Mouse (Mus musculus) limb, embryonic 11.5 days (tissue): ENCODE data around the gene Myh7. TPM values are rescaled to one million over a fixed set of nuclear protein-coding genes. Genes with fewer than 3 reads are reported as not detected.
"Not testable (repeated sequence)": the region's sequence is repeated elsewhere in the genome, so short reads cannot be mapped to it uniquely, and the experiment has no call there.

Experiments used
- ATAC-seq: fragments of 200-750 bp; cut with Nextera tagmentation; 2 replicates; pipeline ENCODE4 v1.8.0; 2017; ENCODE audit warnings: low read depth; ENCODE audit not compliant: insufficient number of reproducible peaks, low FRiP score, low TSS enrichment
- DNase-seq: peaks from one replicate; pipeline ENCODE4 v3.0.0-alpha.2; 2015; ENCODE audit warnings: low spot score
- H3K27ac ChIP-seq: fragments of 300-500 bp; sonication (generic); replicated peaks from 2 replicates; pipeline ENCODE4 v1.5.1; 2014; ENCODE audit warnings: low read depth, mild to moderate bottlenecking, low read length
- H3K27me3 ChIP-seq: fragments of 300-500 bp; sonication (generic); 2 replicates; pipeline ENCODE4 v1.6.1; 2014; ENCODE audit warnings: mild to moderate bottlenecking, low read length, mixed read lengths; ENCODE audit not compliant: control insufficient read depth, insufficient read depth
- H3K36me3 ChIP-seq: fragments of 300-500 bp; sonication (generic); 2 replicates; pipeline ENCODE4 v1.6.1; 2014; ENCODE audit warnings: mild to moderate bottlenecking, low read length, moderate library complexity, mixed read lengths; ENCODE audit not compliant: control insufficient read depth, insufficient read depth
- H3K4me1 ChIP-seq: fragments of 300-500 bp; sonication (generic); 2 replicates; pipeline ENCODE4 v1.6.1; 2014; ENCODE audit warnings: low read length, mixed read lengths; ENCODE audit not compliant: control insufficient read depth, insufficient read depth
- H3K4me2 ChIP-seq: fragments of 300-500 bp; sonication (generic); 2 replicates; pipeline ENCODE4 v1.6.1; 2014; ENCODE audit warnings: low read depth, mild to moderate bottlenecking, moderate library complexity; ENCODE audit not compliant: severe bottlenecking
- H3K4me3 ChIP-seq: fragments of 300-500 bp; sonication (generic); 2 replicates; pipeline ENCODE4 v1.5.1; 2014; ENCODE audit warnings: low read depth, low read length
- H3K9ac ChIP-seq: fragments of 300-500 bp; sonication (generic); 2 replicates; pipeline ENCODE4 v1.6.1; 2014; ENCODE audit warnings: mild to moderate bottlenecking, low read length
- H3K9me3 ChIP-seq: fragments of 300-500 bp; sonication (generic); 2 replicates; pipeline ENCODE4 v1.6.1; 2016; ENCODE audit warnings: low read length; ENCODE audit not compliant: control insufficient read depth
- WGBS: fragments of 180-500 bp; shearing (Covaris S2); extraction: QIAGEN DNeasy Blood & Tissue Kit; methylation state at CpG from one replicate; pipeline ENCODE4 v1.1.7; 2014; 5-methylcytosine and 5-hydroxymethylcytosine counted together
- polyA plus RNA-seq: library from polyadenylated mRNA; unstranded; fragments of >200 nt; fragmentation: Nextera tagmentation; extraction: Ambion mirVana; gene quantifications from 2 replicates; pipeline ENCODE4 v1.2.1, GENCODE M21; 2014

The Myh7 gene
- polyA plus RNA-seq, 1 experiment from 2014 or later: 1.5 TPM

DNA sequence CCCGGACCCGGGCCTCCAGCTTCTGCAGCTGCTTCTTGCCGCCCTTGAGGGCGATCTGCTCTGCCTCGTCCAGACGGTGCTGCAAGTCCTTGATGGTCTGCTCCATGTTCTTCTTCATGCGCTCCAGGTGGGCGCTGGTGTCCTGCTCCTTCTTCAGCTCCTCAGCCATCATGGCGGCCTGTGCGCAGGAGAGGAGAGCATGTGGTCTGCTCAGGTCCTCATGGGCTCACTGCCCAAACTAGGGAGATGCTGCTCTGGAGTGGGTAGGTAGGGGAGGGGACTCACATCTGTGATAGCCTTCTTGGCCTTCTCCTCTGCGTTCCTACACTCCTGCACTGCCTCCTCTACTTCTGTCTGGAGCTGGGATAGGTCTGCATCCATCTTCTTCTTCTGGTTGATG is 21.6 kb downstream of the Myh7 start:
- 97% methylated on average over 7 of the region's 11 CpGs for WGBS
- DNase-seq, H3K27me3 ChIP-seq, H3K9me3 ChIP-seq, H3K4me1 ChIP-seq, H3K4me3 ChIP-seq, ATAC-seq, H3K36me3 ChIP-seq, H3K27ac ChIP-seq, H3K4me2 ChIP-seq, H3K9ac ChIP-seq: not testable (repeated sequence)

GRCm38 (mm10) chr14:54968344-54968743 is 26.1 kb downstream of the Myh7 start:
- no peak for ATAC-seq
- Histone ChIP-seq H3K27ac (no peak overlapping the region), H3K4me3 (no peak overlapping the region), H3K9ac (no peak overlapping the region), H3K4me1 (peaks cover 3% of the 10 kb centered on the region; the same call in 1 of the 2 replicates), H3K4me2 (no peak overlapping the region), H3K9me3 (no peaks in the 10 kb centered on the region), H3K36me3 (no peaks in the 10 kb centered on the region), H3K27me3 (no peaks in the 10 kb centered on the region)
- no peak for DNase-seq

DNA sequence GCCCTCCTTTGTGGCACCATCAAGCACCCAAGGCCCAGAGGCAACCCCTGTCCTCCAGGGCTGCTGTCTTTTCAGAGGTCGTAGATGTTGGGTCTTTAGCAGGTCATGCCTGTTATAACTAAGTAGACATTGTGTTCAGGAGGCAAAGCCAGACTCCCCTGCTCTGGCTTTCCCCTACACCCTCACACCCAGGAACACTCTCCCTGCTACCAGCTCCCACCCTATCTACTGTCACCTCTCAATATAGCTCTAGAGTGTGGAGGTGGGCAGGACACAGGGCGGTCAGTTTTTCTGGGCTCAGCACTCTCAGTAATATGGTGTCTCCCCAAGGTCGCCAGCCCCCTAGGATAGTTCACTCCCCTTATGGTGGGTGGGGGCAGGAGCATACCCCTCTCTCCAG is 26.6 kb downstream of the Myh7 start:
- DNase-seq (no peak), ATAC-seq (no peak)
- no peak overlapping the region for H3K27ac ChIP-seq
- H3K9me3 ChIP-seq: no peaks in the 10 kb centered on the region
- H3K9ac ChIP-seq: no peak overlapping the region
- no peak overlapping the region for H3K4me3 ChIP-seq
- peaks cover 3% of the 10 kb centered on the region; the same call in 1 of the 2 replicates for H3K4me1 ChIP-seq
- no peak overlapping the region for H3K4me2 ChIP-seq
- no peaks in the 10 kb centered on the region for H3K36me3 ChIP-seq
- 82% methylated on average over 3 of the region's 3 CpGs for WGBS
- no peaks in the 10 kb centered on the region for H3K27me3 ChIP-seq

- Histone ChIP-seq H3K4me3 (no peak within 1 kb of the TSS), H3K4me2 (no peak within 1 kb of the TSS), H3K27me3 (no peaks in the 10 kb centered on the region), H3K9ac (no peak within 1 kb of the TSS), H3K27ac (no peak within 1 kb of the TSS), H3K9me3 (no peaks in the 10 kb centered on the region), H3K4me1 (peaks cover 3% of the 10 kb centered on the region; the same call in 1 of the 2 replicates), H3K36me3 (no peaks in the 10 kb centered on the region)
- no peak for ATAC-seq
- no peak for DNase-seq
- 63% methylated on average over 7 of the region's 7 CpGs for WGBS
Observed at GRCm38 (mm10) chr14:54966320-54966977, 28.0 kb downstream of the Myh7 start, which contains the start of gene Myh6. Gene Myh6 (minus strand): TSS chr14:54966927.

DNA sequence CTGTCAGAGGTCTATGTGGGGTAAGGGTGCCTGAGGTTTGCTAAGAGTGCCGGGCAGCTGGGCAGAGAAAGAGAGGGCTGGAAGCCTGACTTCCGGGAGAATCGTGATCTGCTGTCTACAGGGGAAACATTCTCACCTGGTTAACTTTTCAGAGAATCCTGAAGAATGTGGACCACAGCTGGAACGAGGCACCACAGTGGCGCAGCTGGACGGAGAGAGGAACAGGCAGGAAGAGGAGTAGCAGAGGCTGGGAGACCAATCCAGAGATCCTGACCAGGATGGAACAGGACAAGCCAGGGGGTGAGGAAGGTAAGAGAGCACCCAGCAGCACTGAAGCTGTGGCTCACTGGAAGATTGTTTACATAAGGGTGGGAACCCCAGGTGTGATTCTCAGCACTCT is 28.8 kb downstream of the Myh7 start:
- no peak overlapping the region for H3K27ac ChIP-seq
- 53% methylated on average over 6 of the region's 6 CpGs for WGBS
- no peaks in the 10 kb centered on the region for H3K27me3 ChIP-seq
- H3K9me3 ChIP-seq: no peaks in the 10 kb centered on the region
- no peak overlapping the region for H3K9ac ChIP-seq
- no peak overlapping the region for H3K4me2 ChIP-seq
- no peak overlapping the region for H3K4me3 ChIP-seq
- no peak for ATAC-seq
- no peak for DNase-seq
- H3K4me1 ChIP-seq: peaks cover 3% of the 10 kb centered on the region; the same call in 1 of the 2 replicates
- H3K36me3 ChIP-seq: no peaks in the 10 kb centered on the region

- 77% methylated on average over 15 of the region's 15 CpGs for WGBS
- H3K27ac ChIP-seq: no peak overlapping the region
- no peak overlapping the region for H3K9ac ChIP-seq
- H3K4me3 ChIP-seq: no peak overlapping the region
- H3K36me3 ChIP-seq: no peaks in the 10 kb centered on the region
- ATAC-seq (no peak), DNase-seq (no peak)
- H3K4me1 ChIP-seq: peaks cover 3% of the 10 kb centered on the region; the same call in 1 of the 2 replicates
- H3K27me3 ChIP-seq: no peaks in the 10 kb centered on the region
- no peak overlapping the region for H3K4me2 ChIP-seq
- H3K9me3 ChIP-seq: no peaks in the 10 kb centered on the region
Observed at GRCm38 (mm10) chr14:54965044-54965443, 29.4 kb downstream of the Myh7 start.

- no peak for DNase-seq
- Histone ChIP-seq H3K9me3 (no peaks in the 10 kb centered on the region), H3K27me3 (no peaks in the 10 kb centered on the region), H3K27ac (no peak overlapping the region), H3K4me3 (no peak overlapping the region), H3K9ac (no peak overlapping the region), H3K4me1 (peaks cover 3% of the 10 kb centered on the region; the same call in 1 of the 2 replicates), H3K36me3 (no peaks in the 10 kb centered on the region), H3K4me2 (no peak overlapping the region)
- no peak for ATAC-seq
- WGBS: 92% methylated on average over 11 of the region's 11 CpGs
Observed at GRCm38 (mm10) chr14:54963727-54964126, 30.7 kb downstream of the Myh7 start.

- H3K27ac ChIP-seq: no peak overlapping the region
- H3K4me2 ChIP-seq: no peak overlapping the region
- peaks cover 3% of the 10 kb centered on the region; the same call in 1 of the 2 replicates for H3K4me1 ChIP-seq
- no peaks in the 10 kb centered on the region for H3K27me3 ChIP-seq
- no peak for DNase-seq
- no peak overlapping the region for H3K9ac ChIP-seq
- no peaks in the 10 kb centered on the region for H3K36me3 ChIP-seq
- no peak overlapping the region for H3K4me3 ChIP-seq
- WGBS: 92% methylated on average over 7 of the region's 7 CpGs
- ATAC-seq: no peak
- no peaks in the 10 kb centered on the region for H3K9me3 ChIP-seq
Observed at GRCm38 (mm10) chr14:54962714-54963113, 31.7 kb downstream of the Myh7 start.

DNA sequence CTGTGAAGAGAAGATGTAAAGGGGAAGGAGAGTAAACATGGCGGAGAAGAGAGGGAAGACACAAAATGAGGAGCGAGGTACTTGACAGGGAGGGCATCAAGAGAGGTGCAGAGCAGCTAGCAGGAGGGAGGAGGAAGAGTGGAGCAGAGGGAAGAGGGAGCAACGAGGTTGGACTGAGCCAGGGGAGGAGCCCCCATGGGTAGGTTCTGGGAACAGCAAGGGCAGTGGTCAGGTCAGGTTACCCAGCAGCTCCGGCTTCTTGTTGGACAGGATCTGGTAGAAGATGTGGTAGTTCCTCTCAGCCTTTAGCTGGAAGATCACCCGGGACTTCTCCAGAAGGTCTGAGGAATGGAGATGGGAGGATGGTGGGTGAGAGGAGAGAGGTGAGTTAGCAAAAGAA is 32.9 kb downstream of the Myh7 start:
- no peak for DNase-seq
- no peak overlapping the region for H3K27ac ChIP-seq
- no peaks in the 10 kb centered on the region for H3K4me1 ChIP-seq
- ATAC-seq: no peak
- H3K4me3 ChIP-seq: no peak overlapping the region
- no peaks in the 10 kb centered on the region for H3K9me3 ChIP-seq
- no peak overlapping the region for H3K4me2 ChIP-seq
- H3K9ac ChIP-seq: no peak overlapping the region
- 76% methylated on average over 5 of the region's 5 CpGs for WGBS
- H3K36me3 ChIP-seq: no peaks in the 10 kb centered on the region
- no peaks in the 10 kb centered on the region for H3K27me3 ChIP-seq
